Mouse (Mus musculus) liver, embryonic 14.5 days (tissue): ENCODE results near the gene Rassf8.

Experiments used
- CTCF ChIP-seq: IDR thresholded peaks from 2 replicates; pipeline ENCODE4 v1.5.1; 2016; ENCODE audit warnings: antibody characterized with exemption, low read depth, control low read depth
- EP300 ChIP-seq: IDR thresholded peaks from 2 replicates; pipeline ENCODE4 v1.6.1; 2016; ENCODE audit warnings: antibody characterized with exemption, low read depth

DNA sequence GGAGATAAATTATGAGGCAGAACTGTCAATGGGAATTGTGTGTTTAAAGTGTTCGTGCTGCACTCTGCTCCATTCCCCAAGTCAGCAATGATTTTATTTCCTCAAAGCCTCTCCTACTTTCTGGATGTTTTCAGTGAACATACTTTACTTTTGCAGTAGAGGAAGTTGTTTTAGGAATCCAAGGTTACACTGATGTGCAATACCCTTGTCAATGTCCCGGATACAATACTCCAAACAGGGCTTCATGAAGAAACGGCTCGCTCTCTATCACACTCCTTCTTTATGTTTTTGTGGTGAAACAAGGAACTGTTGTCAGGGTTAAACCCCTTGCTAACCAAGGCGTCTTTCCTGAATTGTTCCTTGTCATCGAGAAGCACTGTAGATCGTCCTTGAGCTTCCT lies 45.8 kb downstream of the Rassf8 start:
- TF ChIP-seq CTCF (no peak), EP300 (no peak)
